Mouse (Mus musculus): ENCODE measurements around the gene Vti1b. TPM values are rescaled to one million over a fixed set of nuclear protein-coding genes. Genes with fewer than 3 reads are reported as not detected.
"Not testable (repeated sequence)": the region's sequence is repeated elsewhere in the genome, so short reads cannot be mapped to it uniquely, and the experiment has no call there.

Vti1b gene
- polyA plus RNA-seq, 1 experiment from 2014 or later, result 83.7 TPM

GRCm38 (mm10) chr12:79190931-79191673, 18.6 kb upstream of the Vti1b start:
- H3K27ac ChIP-seq (ENCODE audit: low read length), result peak overlapping the region; percentile 3

GRCm38 (mm10) chr12:79185160-79185559, 12.7 kb upstream of the Vti1b start:
- not testable (repeated sequence) for H3K27ac ChIP-seq (ENCODE audit: low read length); H3K4me2 ChIP-seq (ENCODE audit: low read depth, low read length); H3K9ac ChIP-seq (ENCODE audit: low read length); H3K9me3 ChIP-seq (ENCODE audit: control insufficient read depth, low read length); H3K27me3 ChIP-seq (ENCODE audit: control insufficient read depth, insufficient read depth, low read depth, low read length); H3K4me3 ChIP-seq (ENCODE audit: low read length); H3K4me1 ChIP-seq (replicated peaks; ENCODE audit: control insufficient read depth, insufficient read depth, low read length); ATAC-seq (ENCODE audit: low read depth)
- H3K36me3 ChIP-seq (ENCODE audit: control insufficient read depth, insufficient read depth, low read length), result peaks cover 31% of the 10 kb centered on the region
- 82% methylated on average over 5 of the region's 6 CpGs for WGBS

More at GRCm38 (mm10) chr12:79190931-79191673, 18.6 kb upstream of the Vti1b start:
- ATAC-seq (ENCODE audit: low read depth), result peak; percentile 86
- Histone ChIP-seq H3K4me2 (ENCODE audit: low read depth, low read length) (peak overlapping the region; percentile 72), H3K36me3 (ENCODE audit: control insufficient read depth, insufficient read depth, low read length) (peaks cover 2% of the 10 kb centered on the region; the same call in 1 of the 2 replicates), H3K4me1 (replicated peaks; ENCODE audit: control insufficient read depth, insufficient read depth, low read length) (peaks cover 9% of the 10 kb centered on the region; the same call in 1 of the 2 replicates), H3K27me3 (ENCODE audit: control insufficient read depth, insufficient read depth, low read depth, low read length) (no peaks in the 10 kb centered on the region), H3K9me3 (ENCODE audit: control insufficient read depth, low read length) (no peaks in the 10 kb centered on the region), H3K9ac (ENCODE audit: low read length) (peak overlapping the region; percentile 70), H3K4me3 (ENCODE audit: low read length) (peak overlapping the region; percentile 63)
- WGBS, result under 1% methylated on average over 18 of the region's 18 CpGs

- no peak overlapping the region for H3K9ac ChIP-seq (ENCODE audit: low read length)
- no peak overlapping the region for H3K4me3 ChIP-seq (ENCODE audit: low read length)
- no peak overlapping the region for H3K4me2 ChIP-seq (ENCODE audit: low read depth, low read length)
- no peaks in the 10 kb centered on the region for H3K9me3 ChIP-seq (ENCODE audit: control insufficient read depth, low read length)
- H3K27me3 ChIP-seq (ENCODE audit: control insufficient read depth, insufficient read depth, low read depth, low read length), result no peaks in the 10 kb centered on the region
- no peak for ATAC-seq (ENCODE audit: low read depth)
- WGBS, result 93% methylated on average over 5 of the region's 5 CpGs
- H3K36me3 ChIP-seq (ENCODE audit: control insufficient read depth, insufficient read depth, low read length), result peaks cover 5% of the 10 kb centered on the region
- no peak overlapping the region for H3K27ac ChIP-seq (ENCODE audit: low read length)
- H3K4me1 ChIP-seq (replicated peaks; ENCODE audit: control insufficient read depth, insufficient read depth, low read length), result peaks cover 6% of the 10 kb centered on the region
Measured at GRCm38 (mm10) chr12:79175998-79176397, 3.5 kb upstream of the Vti1b start.

GRCm38 (mm10) chr12:79173721-79174120, 1.3 kb upstream of the Vti1b start:
- 71% methylated on average over 5 of the region's 5 CpGs for WGBS
- Histone ChIP-seq H3K4me1 (replicated peaks; ENCODE audit: control insufficient read depth, insufficient read depth, low read length) (peaks cover 6% of the 10 kb centered on the region), H3K4me3 (ENCODE audit: low read length) (no peak overlapping the region), H3K9me3 (ENCODE audit: control insufficient read depth, low read length) (no peaks in the 10 kb centered on the region), H3K9ac (ENCODE audit: low read length) (no peak overlapping the region), H3K36me3 (ENCODE audit: control insufficient read depth, insufficient read depth, low read length) (peaks cover 4% of the 10 kb centered on the region; the same call in 1 of the 2 replicates), H3K27ac (ENCODE audit: low read length) (no peak overlapping the region), H3K27me3 (ENCODE audit: control insufficient read depth, insufficient read depth, low read depth, low read length) (no peaks in the 10 kb centered on the region), H3K4me2 (ENCODE audit: low read depth, low read length) (no peak overlapping the region)
- ATAC-seq (ENCODE audit: low read depth), result no peak

GRCm38 (mm10) chr12:79171269-79171995, 1.0 kb downstream of the Vti1b start:
- Histone ChIP-seq H3K4me1 (replicated peaks; ENCODE audit: control insufficient read depth, insufficient read depth, low read length) (peaks cover 6% of the 10 kb centered on the region), H3K4me3 (ENCODE audit: low read length) (peak overlapping the region; percentile 83), H3K27ac (ENCODE audit: low read length) (no peak overlapping the region), H3K36me3 (ENCODE audit: control insufficient read depth, insufficient read depth, low read length) (peaks cover 4% of the 10 kb centered on the region), H3K27me3 (ENCODE audit: control insufficient read depth, insufficient read depth, low read depth, low read length) (no peaks in the 10 kb centered on the region), H3K4me2 (ENCODE audit: low read depth, low read length) (peak overlapping the region; percentile 79), H3K9me3 (ENCODE audit: control insufficient read depth, low read length) (no peaks in the 10 kb centered on the region), H3K9ac (ENCODE audit: low read length) (peak overlapping the region; percentile 81)
- WGBS, result 25% methylated on average over 12 of the region's 12 CpGs
- no peak for ATAC-seq (ENCODE audit: low read depth)

- H3K9me3 ChIP-seq (ENCODE audit: control insufficient read depth, low read length), result no peaks in the 10 kb centered on the region
- H3K36me3 ChIP-seq (ENCODE audit: control insufficient read depth, insufficient read depth, low read length), result peaks cover 4% of the 10 kb centered on the region
- ATAC-seq (ENCODE audit: low read depth), result no peak
- no peak overlapping the region for H3K4me2 ChIP-seq (ENCODE audit: low read depth, low read length)
- H3K4me1 ChIP-seq (replicated peaks; ENCODE audit: control insufficient read depth, insufficient read depth, low read length), result peaks cover 6% of the 10 kb centered on the region
- no peak overlapping the region for H3K27ac ChIP-seq (ENCODE audit: low read length)
- WGBS, result 76% methylated on average over 3 of the region's 3 CpGs
- no peaks in the 10 kb centered on the region for H3K27me3 ChIP-seq (ENCODE audit: control insufficient read depth, insufficient read depth, low read depth, low read length)
- no peak overlapping the region for H3K4me3 ChIP-seq (ENCODE audit: low read length)
- no peak overlapping the region for H3K9ac ChIP-seq (ENCODE audit: low read length)
Measured at GRCm38 (mm10) chr12:79170421-79170820, 2.0 kb downstream of the Vti1b start.

GRCm38 (mm10) chr12:79169173-79169572, 3.3 kb downstream of the Vti1b start:
- Histone ChIP-seq H3K27ac (ENCODE audit: low read length) (no peak overlapping the region), H3K27me3 (ENCODE audit: control insufficient read depth, insufficient read depth, low read depth, low read length) (no peaks in the 10 kb centered on the region), H3K9ac (ENCODE audit: low read length) (no peak overlapping the region), H3K9me3 (ENCODE audit: control insufficient read depth, low read length) (no peaks in the 10 kb centered on the region), H3K4me2 (ENCODE audit: low read depth, low read length) (no peak overlapping the region), H3K4me3 (ENCODE audit: low read length) (no peak overlapping the region), H3K36me3 (ENCODE audit: control insufficient read depth, insufficient read depth, low read length) (peaks cover 2% of the 10 kb centered on the region), H3K4me1 (replicated peaks; ENCODE audit: control insufficient read depth, insufficient read depth, low read length) (peaks cover 6% of the 10 kb centered on the region)
- no peak for ATAC-seq (ENCODE audit: low read depth)

GRCm38 (mm10) chr12:79162876-79163275, 9.6 kb downstream of the Vti1b start:
- H3K27ac ChIP-seq (ENCODE audit: low read length), result no peak overlapping the region
- H3K36me3 ChIP-seq (ENCODE audit: control insufficient read depth, insufficient read depth, low read length), result peaks cover 24% of the 10 kb centered on the region
- no peak for ATAC-seq (ENCODE audit: low read depth)
- H3K4me1 ChIP-seq (replicated peaks; ENCODE audit: control insufficient read depth, insufficient read depth, low read length), result no peaks in the 10 kb centered on the region
- no peak overlapping the region for H3K4me3 ChIP-seq (ENCODE audit: low read length)
- 88% methylated on average over 3 of the region's 3 CpGs for WGBS
- H3K4me2 ChIP-seq (ENCODE audit: low read depth, low read length), result no peak overlapping the region
- no peaks in the 10 kb centered on the region for H3K9me3 ChIP-seq (ENCODE audit: control insufficient read depth, low read length)
- no peaks in the 10 kb centered on the region for H3K27me3 ChIP-seq (ENCODE audit: control insufficient read depth, insufficient read depth, low read depth, low read length)
- no peak overlapping the region for H3K9ac ChIP-seq (ENCODE audit: low read length)

GRCm38 (mm10) chr12:79149653-79150052, 22.8 kb downstream of the Vti1b start:
- ATAC-seq (ENCODE audit: low read depth), result no peak
- WGBS, result 93% methylated on average over 6 of the region's 6 CpGs
- H3K9ac ChIP-seq (ENCODE audit: low read length), result no peak overlapping the region
- no peak overlapping the region for H3K4me3 ChIP-seq (ENCODE audit: low read length)
- no peaks in the 10 kb centered on the region for H3K36me3 ChIP-seq (ENCODE audit: control insufficient read depth, insufficient read depth, low read length)
- no peaks in the 10 kb centered on the region for H3K9me3 ChIP-seq (ENCODE audit: control insufficient read depth, low read length)
- no peak overlapping the region for H3K27ac ChIP-seq (ENCODE audit: low read length)
- no peak overlapping the region for H3K4me2 ChIP-seq (ENCODE audit: low read depth, low read length)
- H3K27me3 ChIP-seq (ENCODE audit: control insufficient read depth, insufficient read depth, low read depth, low read length), result no peaks in the 10 kb centered on the region
- H3K4me1 ChIP-seq (replicated peaks; ENCODE audit: control insufficient read depth, insufficient read depth, low read length), result no peaks in the 10 kb centered on the region

Measured in lung, embryonic 16.5 days (tissue).